Mouse (Mus musculus): Measurements from ENCODE around the gene Wdr13. TPM values are rescaled to one million over a fixed set of nuclear protein-coding genes. Genes with fewer than 3 reads are reported as not detected.
"Not testable (repeated sequence)": the region's sequence is repeated elsewhere in the genome, so short reads cannot be mapped to it uniquely, and the experiment has no call there.

The Wdr13 gene
- polyA plus RNA-seq, 1 experiment, result 35.6 TPM

DNA sequence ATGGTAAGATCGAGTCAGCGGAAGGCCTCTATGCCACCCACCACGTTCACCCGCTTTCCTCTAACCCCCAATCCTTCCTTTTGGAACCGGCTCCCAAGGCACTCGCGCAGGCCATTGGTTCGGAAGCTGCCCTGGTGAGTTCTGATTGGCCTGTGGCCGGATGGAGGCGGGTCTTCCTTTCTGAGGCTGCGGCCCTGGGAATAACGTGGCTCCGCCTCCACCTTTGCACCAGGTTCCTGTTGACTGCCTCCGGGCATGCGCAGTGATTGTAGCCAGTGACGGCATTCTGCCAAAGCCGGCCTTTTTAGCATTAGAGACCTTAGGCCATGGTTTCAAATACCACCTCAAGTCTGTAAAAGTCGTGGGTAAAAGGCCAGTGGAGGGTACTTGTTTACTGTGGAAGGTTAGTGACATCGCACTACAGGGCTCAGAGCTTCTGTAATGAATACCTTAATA lies 35.9 kb downstream of the Wdr13 start:
- H3K4me1 ChIP-seq (ENCODE audit: control insufficient read depth, insufficient read depth, low read length), result no peaks in the 10 kb centered on the region; the same call in 1 of the 2 replicates
- peak overlapping the region; percentile 18 for H3K4me3 ChIP-seq (replicated peaks; ENCODE audit: control insufficient read depth, low read depth, low read length)
- TF ChIP-seq POLR2A (IDR thresholded peaks at IDR 0.05; ENCODE audit: borderline replicate concordance, control insufficient read depth, low read depth, low read length) (0 out of 2 replicates have a peak, but pooled peaks have one; percentile 46), CTCF (IDR thresholded peaks at IDR 0.05; ENCODE audit: control insufficient read depth, insufficient read depth, low read length) (no peak)
- peak overlapping the region; percentile 86 for H3K27ac ChIP-seq (ENCODE audit: control insufficient read depth, insufficient read depth, low read depth, low read length, poor library complexity)
- WGBS, result 16% methylated on average over 19 of the region's 19 CpGs

DNA sequence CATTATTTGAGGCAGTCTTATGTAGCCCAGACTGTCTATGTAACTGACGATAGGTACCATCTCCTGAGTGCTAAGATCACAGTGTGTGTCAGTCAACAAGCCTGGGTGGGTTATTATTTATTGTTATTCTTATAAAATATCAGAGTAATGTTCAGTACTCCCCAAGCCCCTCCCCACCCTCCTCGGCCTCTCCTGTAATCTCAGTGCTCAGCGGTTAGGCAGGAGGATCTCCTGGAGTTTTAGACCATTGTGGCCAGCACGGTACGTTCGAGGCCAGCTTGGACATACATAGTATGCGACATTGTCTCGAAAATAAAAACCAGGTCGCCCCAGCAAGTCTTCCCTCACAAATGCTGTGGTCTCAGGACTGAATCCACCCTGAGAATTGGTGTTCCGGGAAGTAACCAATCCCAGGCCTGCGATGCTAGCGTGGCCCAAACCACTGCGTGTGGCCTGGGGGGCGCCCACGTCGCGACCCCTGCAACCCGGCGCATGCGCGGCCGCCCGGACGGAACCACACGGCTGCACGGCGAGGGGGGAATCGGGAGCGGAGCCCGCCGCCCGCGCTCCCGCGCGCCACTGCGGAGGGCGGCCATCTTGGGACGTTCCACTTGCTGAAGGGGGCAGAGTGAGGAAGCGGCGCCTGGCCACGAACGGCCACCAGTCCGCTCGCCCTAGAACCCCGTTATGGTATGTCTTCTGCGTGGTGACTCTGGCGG lies 36.5 kb downstream of the Wdr13 start:
- Histone ChIP-seq H3K4me3 (replicated peaks; ENCODE audit: control insufficient read depth, low read depth, low read length) (peak overlapping the region; percentile 18), H3K27ac (ENCODE audit: control insufficient read depth, insufficient read depth, low read depth, low read length, poor library complexity) (peak overlapping the region; percentile 86)
- 26% methylated on average over 39 of the region's 48 CpGs for WGBS
- not testable (repeated sequence) for H3K4me1 ChIP-seq (ENCODE audit: control insufficient read depth, insufficient read depth, low read length)

DNA sequence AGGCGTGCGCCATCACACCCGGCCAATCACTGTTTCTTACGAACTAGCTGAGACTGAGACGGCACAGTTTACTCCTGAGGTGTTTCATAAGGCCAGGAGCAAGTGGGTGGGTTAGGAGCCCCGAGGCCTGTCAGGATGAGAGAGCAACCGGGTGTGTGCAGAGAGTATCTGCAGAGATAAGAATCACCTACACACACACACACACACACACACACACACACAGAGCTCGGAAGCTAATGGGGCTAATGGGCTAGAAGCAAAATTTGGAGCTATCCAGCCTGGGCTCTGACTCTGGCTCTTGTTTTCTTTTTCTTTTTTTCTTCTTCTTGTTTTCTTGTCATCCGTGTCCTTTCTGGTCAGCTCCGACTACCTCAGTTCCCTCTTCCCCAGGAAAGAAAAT lies 37.1 kb downstream of the Wdr13 start:
- H3K4me1 ChIP-seq (ENCODE audit: control insufficient read depth, insufficient read depth, low read length), result peaks cover under 1% of the 10 kb centered on the region; the same call in 1 of the 2 replicates
- TF ChIP-seq POLR2A (IDR thresholded peaks at IDR 0.05; ENCODE audit: borderline replicate concordance, control insufficient read depth, low read depth, low read length) (no peak), CTCF (IDR thresholded peaks at IDR 0.05; ENCODE audit: control insufficient read depth, insufficient read depth, low read length) (no peak)
- no peak overlapping the region for H3K4me3 ChIP-seq (replicated peaks; ENCODE audit: control insufficient read depth, low read depth, low read length)
- H3K27ac ChIP-seq (ENCODE audit: control insufficient read depth, insufficient read depth, low read depth, low read length, poor library complexity), result no peak overlapping the region
- 53% methylated on average over 10 of the region's 10 CpGs for WGBS

DNA sequence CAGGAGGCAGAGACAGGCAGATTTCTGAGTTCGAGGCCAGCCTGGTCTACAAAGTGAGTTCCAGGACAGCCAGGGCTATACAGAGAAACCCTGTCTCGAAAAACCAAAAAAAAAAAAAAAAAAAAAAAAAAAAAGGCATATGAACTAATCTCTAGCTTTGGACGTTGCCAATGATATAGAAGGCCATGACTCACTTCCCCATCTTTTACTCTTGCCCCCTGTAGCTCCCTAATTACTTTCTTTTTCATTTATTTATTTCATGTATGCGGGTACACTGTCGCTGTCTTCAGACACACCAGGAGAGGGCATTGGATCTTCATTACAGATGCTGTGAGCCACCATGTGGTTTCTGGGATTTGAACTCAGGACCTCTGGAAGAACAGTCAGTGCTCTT lies 41.7 kb downstream of the Wdr13 start:
- H3K4me1 ChIP-seq (ENCODE audit: control insufficient read depth, insufficient read depth, low read length); H3K4me3 ChIP-seq (replicated peaks; ENCODE audit: control insufficient read depth, low read depth, low read length): not testable (repeated sequence)
- 41% methylated on average over 5 of the region's 5 CpGs for WGBS
- peak overlapping the region; percentile 97 for H3K27ac ChIP-seq (ENCODE audit: control insufficient read depth, insufficient read depth, low read depth, low read length, poor library complexity)

DNA sequence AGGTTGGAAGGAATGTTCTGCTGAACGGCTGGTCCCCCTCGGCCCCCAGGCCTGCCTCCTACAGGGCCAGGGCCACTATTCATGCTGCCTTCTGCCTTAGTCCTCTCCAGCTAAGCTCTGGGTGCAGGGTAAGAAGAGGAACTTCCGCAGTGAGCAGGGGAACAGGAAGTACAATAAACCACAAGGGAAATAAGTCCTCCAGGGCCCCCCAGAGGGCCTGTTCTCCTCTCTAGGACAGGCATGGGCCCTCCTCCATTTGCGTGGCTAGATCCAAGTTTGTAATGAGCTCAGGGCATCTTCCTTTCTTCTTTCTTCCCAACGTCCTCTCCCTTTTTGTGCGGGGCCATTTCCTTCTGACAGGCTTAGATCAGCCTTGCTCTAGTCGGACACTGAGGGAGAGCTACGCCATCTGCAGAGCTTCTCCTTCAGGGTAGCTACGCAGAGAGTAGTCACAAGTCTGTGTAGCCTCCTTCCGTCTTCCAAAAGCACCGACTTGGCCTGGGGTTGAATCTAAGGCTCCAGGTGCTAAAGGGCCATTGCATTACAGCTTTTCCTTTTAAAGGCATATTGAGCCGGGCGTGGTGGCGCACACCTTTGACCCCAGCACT lies 42.2 kb downstream of the Wdr13 start, which contains the start of gene Was:
Gene Was (minus strand): TSS at position 153 of the 608 bp plus-strand sequence.
- H3K4me3 ChIP-seq (replicated peaks; ENCODE audit: control insufficient read depth, low read depth, low read length), result peak within 1 kb of the TSS; percentile 98
- peaks cover 2% of the 10 kb centered on the region; the same call in 1 of the 2 replicates for H3K4me1 ChIP-seq (ENCODE audit: control insufficient read depth, insufficient read depth, low read length)
- WGBS, result 31% methylated on average over 14 of the region's 14 CpGs
- peak within 1 kb of the TSS; percentile 97 for H3K27ac ChIP-seq (ENCODE audit: control insufficient read depth, insufficient read depth, low read depth, low read length, poor library complexity)
- TF ChIP-seq POLR2A (IDR thresholded peaks at IDR 0.05; ENCODE audit: borderline replicate concordance, control insufficient read depth, low read depth, low read length), result peak; percentile 47; the same call in 1 of the 2 replicates
- no peak for TF ChIP-seq CTCF (IDR thresholded peaks at IDR 0.05; ENCODE audit: control insufficient read depth, insufficient read depth, low read length)

DNA sequence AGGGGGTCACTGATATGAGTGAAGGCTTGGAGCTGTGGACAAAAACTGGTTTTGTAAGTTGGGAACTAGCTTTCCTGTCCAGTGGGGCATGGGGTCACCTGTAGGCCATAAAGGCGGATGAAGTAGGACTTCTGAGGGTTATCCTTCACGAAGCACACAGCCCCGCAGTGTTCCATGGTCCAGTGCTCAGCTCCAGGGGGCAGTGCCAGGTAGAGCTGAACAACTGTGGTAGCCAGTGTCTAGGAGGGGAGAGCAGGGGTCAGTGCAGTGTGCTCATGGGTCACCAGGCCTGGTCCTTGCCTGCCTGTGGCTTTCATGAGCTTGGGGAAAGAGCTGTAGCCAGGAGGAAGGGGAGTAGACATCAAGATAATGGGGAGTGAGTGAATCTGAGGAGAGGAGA lies 42.9 kb downstream of the Wdr13 start:
- H3K4me3 ChIP-seq (replicated peaks; ENCODE audit: control insufficient read depth, low read depth, low read length), result peak overlapping the region; percentile 98
- 10% methylated on average over 3 of the region's 3 CpGs for WGBS
- peaks cover 2% of the 10 kb centered on the region; the same call in 1 of the 2 replicates for H3K4me1 ChIP-seq (ENCODE audit: control insufficient read depth, insufficient read depth, low read length)
- H3K27ac ChIP-seq (ENCODE audit: control insufficient read depth, insufficient read depth, low read depth, low read length, poor library complexity), result peak overlapping the region; percentile 97; the same call in 1 of the 2 replicates
- TF ChIP-seq POLR2A (IDR thresholded peaks at IDR 0.05; ENCODE audit: borderline replicate concordance, control insufficient read depth, low read depth, low read length) (no peak), CTCF (IDR thresholded peaks at IDR 0.05; ENCODE audit: control insufficient read depth, insufficient read depth, low read length) (no peak)

DNA sequence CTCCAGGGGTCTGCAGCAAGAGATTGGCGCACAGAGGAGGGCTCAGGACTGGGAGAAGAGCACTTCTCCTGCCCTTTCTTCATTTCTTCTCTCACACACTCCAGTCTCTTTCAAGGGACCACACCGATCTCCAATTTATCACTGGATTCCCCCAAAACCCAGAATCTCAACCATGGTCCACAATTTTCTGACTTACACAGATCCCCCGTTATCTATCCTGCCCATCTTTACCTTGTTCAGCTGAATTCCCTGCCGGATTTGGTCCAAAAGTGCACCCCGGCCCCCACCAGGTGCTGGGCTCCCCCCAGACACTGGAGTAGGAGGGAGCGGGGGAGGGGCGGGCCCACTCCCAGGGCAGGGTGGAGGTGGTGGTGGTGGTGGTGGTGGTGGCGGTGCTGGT lies 47.1 kb downstream of the Wdr13 start:
- Histone ChIP-seq H3K27ac (ENCODE audit: control insufficient read depth, insufficient read depth, low read depth, low read length, poor library complexity) (no peak overlapping the region), H3K4me1 (ENCODE audit: control insufficient read depth, insufficient read depth, low read length) (peaks cover 2% of the 10 kb centered on the region; the same call in 1 of the 2 replicates), H3K4me3 (replicated peaks; ENCODE audit: control insufficient read depth, low read depth, low read length) (no peak overlapping the region)
- TF ChIP-seq POLR2A (IDR thresholded peaks at IDR 0.05; ENCODE audit: borderline replicate concordance, control insufficient read depth, low read depth, low read length) (no peak), CTCF (IDR thresholded peaks at IDR 0.05; ENCODE audit: control insufficient read depth, insufficient read depth, low read length) (no peak)
- WGBS, result 90% methylated on average over 8 of the region's 8 CpGs

DNA sequence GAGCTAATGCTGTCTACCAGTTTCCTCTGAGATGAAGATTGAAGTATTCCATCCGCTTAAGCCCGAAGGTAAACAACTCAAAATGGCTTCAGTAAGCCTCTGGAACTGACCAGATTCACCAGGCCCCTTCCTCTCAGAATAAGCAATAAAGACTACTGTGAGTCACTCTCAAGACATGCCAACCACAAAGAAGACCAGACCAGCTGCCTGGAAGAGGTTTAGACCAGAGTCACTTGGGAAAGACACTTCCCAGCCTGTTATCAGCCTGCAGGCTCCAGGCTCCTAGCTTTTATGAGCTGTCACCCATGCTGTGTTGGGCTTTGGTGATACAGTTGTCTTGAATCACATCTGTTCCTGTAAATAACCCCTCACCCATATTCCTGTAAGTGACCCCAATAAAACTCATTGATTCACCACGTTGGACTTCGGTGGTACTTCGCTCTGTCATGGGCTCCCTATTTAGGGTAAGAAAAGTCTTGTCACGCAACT lies 47.9 kb downstream of the Wdr13 start:
- Histone ChIP-seq H3K27ac (ENCODE audit: control insufficient read depth, insufficient read depth, low read depth, low read length, poor library complexity) (no peak overlapping the region), H3K4me3 (replicated peaks; ENCODE audit: control insufficient read depth, low read depth, low read length) (no peak overlapping the region), H3K4me1 (ENCODE audit: control insufficient read depth, insufficient read depth, low read length) (no peaks in the 10 kb centered on the region; the same call in 1 of the 2 replicates)
- 85% methylated on average over 6 of the region's 6 CpGs for whole genome bisulfite sequencing
- TF ChIP-seq CTCF (IDR thresholded peaks at IDR 0.05; ENCODE audit: control insufficient read depth, insufficient read depth, low read length) (no peak), POLR2A (IDR thresholded peaks at IDR 0.05; ENCODE audit: borderline replicate concordance, control insufficient read depth, low read depth, low read length) (no peak)

Data from bone marrow, adult 2 months (tissue).